Mouse (Mus musculus) lung, adult 2 months (tissue): ENCODE measurements around the gene Bdh1.

ENCODE experiments used
- CTCF ChIP-seq: fragments of 200-500 bp; IDR thresholded peaks from 2 replicates; pipeline ENCODE4 v1.5.1; 2011; ENCODE audit warnings: mild to moderate bottlenecking, low read length, control low read depth; ENCODE audit not compliant: insufficient read depth
- POLR2A ChIP-seq: fragments of 200-500 bp; IDR thresholded peaks from 2 replicates; pipeline ENCODE4 v1.6.1; 2011; ENCODE audit warnings: low read depth, mild to moderate bottlenecking, control low read depth, low read length, borderline replicate concordance; ENCODE audit errors: extremely low read depth

- TF ChIP-seq CTCF (no peak), POLR2A (no peak)
Observed at GRCm38 (mm10) chr16:31462113-31462687, 40.1 kb downstream of the Bdh1 start.
